Mouse (Mus musculus): ENCODE measurements around the gene Wasl. TPM values are rescaled to one million over a fixed set of nuclear protein-coding genes. Genes with fewer than 3 reads are reported as not detected.
A peak's percentile ranks its signal among the peaks of the same experiment; 100 is the strongest.

Wasl gene
- polyA plus RNA-seq, 1 experiment from 2014 or later, result 87.6 TPM

DNA sequence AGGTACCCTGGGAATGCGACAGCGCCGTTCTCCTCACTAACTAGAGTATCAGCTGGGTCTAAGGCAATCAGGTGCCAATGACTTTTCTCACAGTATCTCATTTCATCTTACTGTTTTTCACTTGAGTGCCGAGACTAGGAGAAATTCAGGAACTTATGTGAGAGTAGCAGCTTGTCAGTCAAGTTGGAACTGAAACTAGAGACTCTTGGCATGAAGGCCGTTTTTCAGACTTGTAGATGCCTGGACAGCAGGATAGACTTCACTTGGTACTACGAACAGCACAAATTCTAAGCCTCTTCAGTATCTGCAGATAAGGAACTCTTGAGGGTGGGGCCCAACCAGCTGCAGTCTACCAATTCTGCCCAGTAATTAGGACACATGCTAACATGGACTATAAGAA is 64.7 kb downstream of the Wasl start:
- no peaks in the 10 kb centered on the region for H3K4me1 ChIP-seq
- no peak overlapping the region for H3K4me3 ChIP-seq (replicated peaks)
- no peaks in the 10 kb centered on the region for H3K36me3 ChIP-seq
- no peaks in the 10 kb centered on the region for H3K9me3 ChIP-seq (replicated peaks)
- H3K4me2 ChIP-seq, result no peak overlapping the region
- no peak overlapping the region for H3K9ac ChIP-seq
- no peak for ATAC-seq (replicated peaks; ENCODE audit: low FRiP score)
- no peaks in the 10 kb centered on the region for H3K27me3 ChIP-seq
- 79% methylated on average over 6 of the region's 6 CpGs for WGBS
- H3K27ac ChIP-seq, result no peak overlapping the region

GRCm38 (mm10) chr6:24599639-24600038 is 65.2 kb downstream of the Wasl start:
- no peak for ATAC-seq (replicated peaks; ENCODE audit: low FRiP score)
- WGBS, result 91% methylated on average over 5 of the region's 5 CpGs
- H3K27ac ChIP-seq, result no peak overlapping the region
- no peaks in the 10 kb centered on the region for H3K36me3 ChIP-seq
- H3K9ac ChIP-seq, result no peak overlapping the region
- H3K4me2 ChIP-seq, result no peak overlapping the region
- no peak overlapping the region for H3K4me3 ChIP-seq (replicated peaks)
- H3K9me3 ChIP-seq (replicated peaks), result no peaks in the 10 kb centered on the region
- no peaks in the 10 kb centered on the region for H3K4me1 ChIP-seq
- no peaks in the 10 kb centered on the region for H3K27me3 ChIP-seq

GRCm38 (mm10) chr6:24599179-24599578 is 65.6 kb downstream of the Wasl start:
- Histone ChIP-seq H3K27ac (no peak overlapping the region), H3K9ac (no peak overlapping the region), H3K4me3 (replicated peaks) (no peak overlapping the region), H3K27me3 (no peaks in the 10 kb centered on the region), H3K36me3 (no peaks in the 10 kb centered on the region), H3K4me1 (no peaks in the 10 kb centered on the region), H3K4me2 (no peak overlapping the region), H3K9me3 (replicated peaks) (no peaks in the 10 kb centered on the region)
- WGBS, result 94% methylated on average over 6 of the region's 6 CpGs
- ATAC-seq (replicated peaks; ENCODE audit: low FRiP score), result no peak

DNA sequence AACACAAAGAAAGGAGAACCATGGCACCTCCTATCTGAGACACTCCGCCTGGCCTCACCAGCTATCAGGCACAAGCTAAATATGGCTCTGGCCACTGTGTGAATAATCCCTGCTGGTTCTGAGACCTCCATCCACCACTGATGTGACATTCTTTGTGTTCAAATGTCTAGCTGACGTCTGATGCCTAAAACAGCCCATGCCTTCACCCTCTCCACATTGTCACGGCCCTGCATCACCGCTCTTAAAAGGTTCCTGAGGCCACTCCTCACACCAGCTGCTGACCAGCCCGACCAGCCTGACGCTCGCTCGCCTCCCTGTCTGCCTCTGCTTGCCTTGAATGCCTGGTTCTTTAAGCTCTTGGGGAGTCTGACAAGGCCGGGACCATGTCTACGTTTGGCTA is 67.3 kb downstream of the Wasl start, which contains the start of gene Lmod2:
Gene Lmod2 (plus strand): TSS at position 263 of the 400 bp plus-strand sequence.
- 74% methylated on average over 10 of the region's 10 CpGs for WGBS
- ATAC-seq (replicated peaks; ENCODE audit: low FRiP score), result no peak
- no peaks in the 10 kb centered on the region for H3K27me3 ChIP-seq
- H3K27ac ChIP-seq, result no peak within 1 kb of the TSS
- no peaks in the 10 kb centered on the region for H3K9me3 ChIP-seq (replicated peaks)
- H3K4me1 ChIP-seq, result no peaks in the 10 kb centered on the region
- H3K36me3 ChIP-seq, result no peaks in the 10 kb centered on the region
- H3K9ac ChIP-seq, result no peak within 1 kb of the TSS
- H3K4me3 ChIP-seq (replicated peaks), result no peak within 1 kb of the TSS
- no peak within 1 kb of the TSS for H3K4me2 ChIP-seq

- H3K27me3 ChIP-seq, result no peaks in the 10 kb centered on the region
- H3K36me3 ChIP-seq, result no peaks in the 10 kb centered on the region
- no peak overlapping the region for H3K4me3 ChIP-seq (replicated peaks)
- H3K27ac ChIP-seq, result peak overlapping the region; percentile 51
- 44% methylated on average over 10 of the region's 10 CpGs for WGBS
- no peak overlapping the region for H3K9ac ChIP-seq
- peaks cover 8% of the 10 kb centered on the region for H3K4me1 ChIP-seq
- ATAC-seq (replicated peaks; ENCODE audit: low FRiP score), result peak; percentile 90
- H3K9me3 ChIP-seq (replicated peaks), result no peaks in the 10 kb centered on the region
- H3K4me2 ChIP-seq, result no peak overlapping the region
These were observed 73.1 kb downstream of the Wasl start for GRCm38 (mm10) chr6:24591525-24592218.

GRCm38 (mm10) chr6:24590282-24590681 is 74.5 kb downstream of the Wasl start:
- peaks cover 12% of the 10 kb centered on the region for H3K4me1 ChIP-seq
- WGBS, result 92% methylated on average over 5 of the region's 5 CpGs
- no peak overlapping the region for H3K9ac ChIP-seq
- H3K4me2 ChIP-seq, result no peak overlapping the region
- no peak overlapping the region for H3K4me3 ChIP-seq (replicated peaks)
- H3K27me3 ChIP-seq, result no peaks in the 10 kb centered on the region
- ATAC-seq (replicated peaks; ENCODE audit: low FRiP score), result no peak
- no peak overlapping the region for H3K27ac ChIP-seq
- H3K9me3 ChIP-seq (replicated peaks), result no peaks in the 10 kb centered on the region
- no peaks in the 10 kb centered on the region for H3K36me3 ChIP-seq

- Histone ChIP-seq H3K9me3 (replicated peaks) (no peaks in the 10 kb centered on the region), H3K4me1 (peaks cover 11% of the 10 kb centered on the region), H3K27me3 (no peaks in the 10 kb centered on the region), H3K36me3 (no peaks in the 10 kb centered on the region), H3K4me3 (replicated peaks) (no peak overlapping the region), H3K27ac (peak overlapping the region; percentile 72), H3K9ac (no peak overlapping the region), H3K4me2 (no peak overlapping the region)
- 25% methylated on average over 3 of the region's 3 CpGs for WGBS
- ATAC-seq (replicated peaks; ENCODE audit: low FRiP score), result peak; percentile 60; the same call in 1 of the 2 replicates
These were observed 77.9 kb downstream of the Wasl start for GRCm38 (mm10) chr6:24586885-24587284.

DNA sequence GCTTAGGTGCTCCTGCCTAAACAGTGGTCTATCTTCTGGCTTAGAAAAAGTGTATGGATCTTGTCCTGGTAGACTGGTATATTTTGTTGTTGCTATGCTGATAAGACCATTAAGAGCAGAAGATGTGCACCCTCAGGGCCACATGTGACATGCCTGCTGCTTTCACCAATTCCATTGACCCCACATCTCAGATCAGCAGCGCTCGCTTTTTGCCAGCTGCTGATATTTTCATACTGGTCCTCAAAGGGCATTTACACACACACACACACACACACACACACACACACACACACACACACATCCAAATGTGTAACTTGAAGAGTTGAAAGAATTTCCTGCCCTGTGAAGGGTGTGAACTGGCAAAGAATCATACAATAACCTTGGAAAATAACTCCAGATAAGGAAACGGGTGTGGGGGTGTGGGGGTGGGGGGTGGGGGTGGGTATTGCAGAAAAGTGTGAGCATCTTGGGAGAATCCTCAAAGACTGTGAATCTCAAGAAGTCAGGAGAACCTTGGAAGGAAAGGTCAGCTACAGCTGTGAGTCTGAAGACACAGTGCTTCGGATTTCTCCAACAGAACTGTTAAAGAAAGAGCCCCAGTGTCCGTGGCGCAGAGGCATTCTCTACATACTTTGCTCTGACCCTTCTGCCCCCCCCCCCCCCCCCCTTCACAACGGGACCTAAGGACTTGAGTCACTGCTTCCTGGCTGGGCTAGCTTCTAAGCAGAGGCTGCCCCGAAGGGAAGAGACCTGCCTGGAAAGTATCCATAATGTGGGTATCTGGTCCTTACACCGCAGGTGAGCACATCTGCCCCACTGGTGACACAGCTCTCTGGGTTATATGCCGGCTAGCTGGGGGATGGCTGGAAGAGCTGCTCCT is 79.1 kb downstream of the Wasl start:
- H3K27ac ChIP-seq, result peak overlapping the region; percentile 72
- ATAC-seq (replicated peaks; ENCODE audit: low FRiP score), result peak; percentile 41

GRCm38 (mm10) chr6:24583456-24583855 is 81.4 kb downstream of the Wasl start:
- Histone ChIP-seq H3K27me3 (no peaks in the 10 kb centered on the region), H3K9me3 (replicated peaks) (no peaks in the 10 kb centered on the region), H3K4me1 (peaks cover 9% of the 10 kb centered on the region), H3K27ac (no peak overlapping the region), H3K9ac (no peak overlapping the region), H3K4me3 (replicated peaks) (no peak overlapping the region), H3K4me2 (no peak overlapping the region), H3K36me3 (no peaks in the 10 kb centered on the region)
- WGBS, result 77% methylated on average over 3 of the region's 3 CpGs
- no peak for ATAC-seq (replicated peaks; ENCODE audit: low FRiP score)

More for the DNA sequence above, 79.1 kb downstream of the Wasl start:
- Histone ChIP-seq H3K4me3 (replicated peaks) (no peak overlapping the region), H3K4me2 (no peak overlapping the region), H3K27me3 (no peaks in the 10 kb centered on the region), H3K36me3 (no peaks in the 10 kb centered on the region), H3K4me1 (peaks cover 9% of the 10 kb centered on the region), H3K9ac (no peak overlapping the region), H3K9me3 (replicated peaks) (no peaks in the 10 kb centered on the region)
- 47% methylated on average over 10 of the region's 10 CpGs for WGBS

GRCm38 (mm10) chr6:24573319-24573718 is 91.5 kb downstream of the Wasl start:
- Histone ChIP-seq H3K4me3 (replicated peaks) (no peak overlapping the region), H3K27ac (no peak overlapping the region), H3K9me3 (replicated peaks) (0 out of 2 replicates have a peak, but pooled peaks cover 2% of the 10 kb centered on the region), H3K36me3 (no peaks in the 10 kb centered on the region), H3K4me2 (no peak overlapping the region), H3K4me1 (no peaks in the 10 kb centered on the region), H3K9ac (no peak overlapping the region), H3K27me3 (no peaks in the 10 kb centered on the region)
- ATAC-seq (replicated peaks; ENCODE audit: low FRiP score), result no peak

- 0 out of 2 replicates have a peak, but pooled peaks cover 2% of the 10 kb centered on the region for H3K9me3 ChIP-seq (replicated peaks)
- H3K4me1 ChIP-seq, result no peaks in the 10 kb centered on the region
- H3K36me3 ChIP-seq, result no peaks in the 10 kb centered on the region
- no peak for ATAC-seq (replicated peaks; ENCODE audit: low FRiP score)
- H3K9ac ChIP-seq, result no peak overlapping the region
- 83% methylated on average over 14 of the region's 14 CpGs for WGBS
- H3K4me2 ChIP-seq, result no peak overlapping the region
- no peaks in the 10 kb centered on the region for H3K27me3 ChIP-seq
- no peak overlapping the region for H3K27ac ChIP-seq
- no peak overlapping the region for H3K4me3 ChIP-seq (replicated peaks)
These were observed 92.4 kb downstream of the Wasl start for GRCm38 (mm10) chr6:24572431-24572830.

DNA sequence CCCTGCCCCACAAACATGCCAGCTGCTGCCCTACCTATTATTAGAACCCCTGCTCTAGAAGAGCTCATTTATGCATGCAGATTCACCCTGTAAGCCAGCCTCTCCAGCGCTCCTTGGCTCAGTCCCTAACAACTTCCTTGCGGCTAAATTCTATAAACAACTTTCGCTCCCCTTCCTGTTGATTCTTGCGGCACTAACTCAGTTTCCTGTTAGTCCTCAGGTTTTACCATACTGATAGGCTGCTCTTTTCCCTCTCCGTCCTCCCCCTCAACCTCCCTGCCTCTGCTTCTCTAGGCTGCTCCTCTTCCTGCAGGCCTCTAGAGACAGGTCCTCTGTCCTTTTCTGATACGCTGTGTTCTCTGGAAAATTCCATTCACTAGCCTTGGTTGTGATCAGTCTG is 93.7 kb downstream of the Wasl start:
- Histone ChIP-seq H3K36me3 (no peaks in the 10 kb centered on the region), H3K27me3 (no peaks in the 10 kb centered on the region), H3K9me3 (replicated peaks) (0 out of 2 replicates have a peak, but pooled peaks cover 2% of the 10 kb centered on the region), H3K9ac (no peak overlapping the region), H3K4me3 (replicated peaks) (no peak overlapping the region), H3K4me1 (no peaks in the 10 kb centered on the region), H3K4me2 (no peak overlapping the region), H3K27ac (peak overlapping the region; percentile 28; the same call in 1 of the 2 replicates)
- peak; percentile 43; the same call in 1 of the 2 replicates for ATAC-seq (replicated peaks; ENCODE audit: low FRiP score)
- 78% methylated on average over 6 of the region's 6 CpGs for WGBS

Data from kidney, embryonic 15.5 days (tissue).